Mouse (Mus musculus) heart, postnatal 0 days (tissue): ENCODE measurements around the gene Cdkal1.

Experiments used
- CTCF ChIP-seq: IDR thresholded peaks from 2 replicates; pipeline ENCODE4 v1.5.1; 2016; ENCODE audit warnings: antibody characterized with exemption, control low read depth, low read depth
- EP300 ChIP-seq: IDR thresholded peaks from 2 replicates; pipeline ENCODE4 v1.6.1; 2016; ENCODE audit warnings: antibody characterized with exemption, low read depth

DNA sequence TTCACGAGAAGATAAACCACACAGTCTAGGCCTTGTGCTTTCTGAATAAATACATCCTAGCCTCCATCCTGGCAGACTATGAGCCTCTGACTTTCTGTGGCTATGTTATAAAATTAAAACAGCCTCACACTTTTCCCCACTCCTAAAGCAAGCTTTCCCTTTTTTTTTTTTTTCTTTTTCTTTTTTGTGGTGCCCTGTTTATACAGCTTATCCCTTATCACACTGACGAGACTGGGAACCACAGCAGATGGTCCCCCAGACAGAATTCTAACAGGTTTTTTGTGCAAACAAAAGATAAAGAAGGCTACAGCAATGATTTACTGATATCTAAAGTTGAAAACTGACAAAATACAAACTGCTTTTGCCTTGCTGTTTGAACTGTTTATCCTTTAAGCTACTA is 29.0 kb downstream of the Cdkal1 start:
- no peak for TF ChIP-seq CTCF
- TF ChIP-seq EP300 = no peak
